Mouse (Mus musculus): Measurements from ENCODE around the gene Gna14. TPM values are rescaled to one million over a fixed set of nuclear protein-coding genes. Genes with fewer than 3 reads are reported as not detected.

Gene Gna14
- total and polyA plus RNA-seq, 2 experiments from 2014 or later = 0.84 to 0.98 TPM

DNA sequence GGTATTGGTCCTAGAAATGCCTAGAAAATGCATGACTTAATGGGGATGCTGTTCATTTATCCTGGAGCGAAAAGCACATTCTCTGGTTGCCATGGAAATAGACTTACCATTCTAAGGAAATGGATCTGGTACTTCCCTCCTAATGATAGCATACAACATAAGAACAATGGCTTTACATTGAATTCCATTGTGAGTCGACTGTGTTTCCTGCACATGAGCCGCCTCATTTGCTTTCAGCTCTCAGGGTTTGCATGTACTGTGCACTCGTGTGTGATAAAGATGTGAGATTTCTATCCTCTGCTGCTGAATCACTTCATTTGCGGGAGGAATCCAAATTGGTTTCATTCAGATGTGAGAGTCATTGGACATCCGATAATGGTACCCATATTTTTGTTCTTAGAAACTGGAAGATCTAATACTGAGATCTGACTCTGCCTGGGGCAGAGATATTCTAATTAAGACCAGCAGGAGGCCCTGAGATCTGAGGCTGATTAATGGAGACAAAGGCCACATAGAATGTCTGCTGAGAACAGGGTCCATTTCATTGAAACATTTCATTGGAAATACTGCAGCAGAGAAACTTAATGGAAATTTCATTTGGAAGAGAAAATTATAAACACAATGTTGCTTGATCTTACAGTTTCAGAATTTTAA, 71.3 kb downstream of the Gna14 start:
- H3K27ac ChIP-seq = peak overlapping the region; percentile 51; the same call in 1 of the 2 replicates
- no peaks in the 10 kb centered on the region for H3K36me3 ChIP-seq (ENCODE audit: insufficient read depth, low read length)
- H3K9me3 ChIP-seq (ENCODE audit: low read length) = no peaks in the 10 kb centered on the region
- H3K9ac ChIP-seq (replicated peaks; ENCODE audit: low read length) = no peak overlapping the region
- no peaks in the 10 kb centered on the region for H3K27me3 ChIP-seq (ENCODE audit: insufficient read depth, low read length)
- ATAC-seq = peak; percentile 70
- H3K4me2 ChIP-seq (ENCODE audit: low read depth, low read length) = no peak overlapping the region
- 0 out of 2 replicates have a peak, but pooled peaks cover 5% of the 10 kb centered on the region for H3K4me1 ChIP-seq (ENCODE audit: insufficient read depth, low read length)
- no peak overlapping the region for H3K4me3 ChIP-seq (ENCODE audit: low read length)
- WGBS = 14% methylated on average over 6 of the region's 6 CpGs
- peak; percentile 65 for DNase-seq (ENCODE audit: low spot score)
- no peak; the same call in 1 of the 2 replicates for TF ChIP-seq CTCF (IDR thresholded peaks at IDR 0.05; ENCODE audit: low read depth)

GRCm38 (mm10) chr19:16510343-16511080, 75.0 kb downstream of the Gna14 start:
- Histone ChIP-seq H3K4me1 (ENCODE audit: insufficient read depth, low read length) (0 out of 2 replicates have a peak, but pooled peaks cover 5% of the 10 kb centered on the region), H3K27ac (no peak overlapping the region), H3K36me3 (ENCODE audit: insufficient read depth, low read length) (no peaks in the 10 kb centered on the region), H3K9ac (replicated peaks; ENCODE audit: low read length) (no peak overlapping the region), H3K4me2 (ENCODE audit: low read depth, low read length) (no peak overlapping the region), H3K4me3 (ENCODE audit: low read length) (no peak overlapping the region), H3K27me3 (ENCODE audit: insufficient read depth, low read length) (no peaks in the 10 kb centered on the region), H3K9me3 (ENCODE audit: low read length) (no peaks in the 10 kb centered on the region)
- no peak for TF ChIP-seq CTCF (IDR thresholded peaks at IDR 0.05; ENCODE audit: low read depth)
- DNase-seq (ENCODE audit: low spot score) = no peak
- no peak for ATAC-seq
- 81% methylated on average over 10 of the region's 10 CpGs for WGBS

DNA sequence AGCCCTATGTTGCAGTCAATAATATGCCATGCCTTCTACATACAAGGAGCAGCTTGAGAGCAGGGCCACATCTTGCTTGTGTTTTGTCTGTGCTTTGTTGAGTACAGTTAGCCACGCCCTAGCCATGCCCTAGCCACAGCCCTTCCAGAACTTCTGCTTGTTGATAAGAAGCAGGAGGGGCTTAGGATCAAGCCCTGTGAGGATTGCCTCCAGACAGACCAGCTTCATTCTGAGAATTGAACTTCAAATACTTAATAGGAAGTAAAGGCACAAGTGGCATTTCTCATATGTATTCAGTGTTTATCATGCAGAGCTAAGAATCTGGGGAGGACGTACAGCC, 75.5 kb downstream of the Gna14 start:
- WGBS = 77% methylated on average over 2 of the region's 2 CpGs
- H3K36me3 ChIP-seq (ENCODE audit: insufficient read depth, low read length) = no peaks in the 10 kb centered on the region

GRCm38 (mm10) chr19:16514201-16514600, 78.6 kb downstream of the Gna14 start:
- H3K36me3 ChIP-seq (ENCODE audit: insufficient read depth, low read length) = no peaks in the 10 kb centered on the region
- DNase-seq (ENCODE audit: low spot score) = no peak
- no peaks in the 10 kb centered on the region for H3K9me3 ChIP-seq (ENCODE audit: low read length)
- no peaks in the 10 kb centered on the region for H3K4me1 ChIP-seq (ENCODE audit: insufficient read depth, low read length)
- no peak overlapping the region for H3K4me2 ChIP-seq (ENCODE audit: low read depth, low read length)
- H3K27me3 ChIP-seq (ENCODE audit: insufficient read depth, low read length) = no peaks in the 10 kb centered on the region
- ATAC-seq = no peak
- H3K27ac ChIP-seq = no peak overlapping the region
- H3K9ac ChIP-seq (replicated peaks; ENCODE audit: low read length) = no peak overlapping the region
- no peak overlapping the region for H3K4me3 ChIP-seq (ENCODE audit: low read length)
- WGBS = 82% methylated on average over 4 of the region's 4 CpGs
- TF ChIP-seq CTCF (IDR thresholded peaks at IDR 0.05; ENCODE audit: low read depth) = no peak

More for the DNA sequence above, 75.5 kb downstream of the Gna14 start:
- no peaks in the 10 kb centered on the region for H3K27me3 ChIP-seq (ENCODE audit: insufficient read depth, low read length)
- H3K9me3 ChIP-seq (ENCODE audit: low read length) = no peaks in the 10 kb centered on the region
- no peak overlapping the region for H3K4me2 ChIP-seq (ENCODE audit: low read depth, low read length)
- H3K27ac ChIP-seq = no peak overlapping the region
- DNase-seq (ENCODE audit: low spot score) (no peak), ATAC-seq (no peak)
- 0 out of 2 replicates have a peak, but pooled peaks cover 5% of the 10 kb centered on the region for H3K4me1 ChIP-seq (ENCODE audit: insufficient read depth, low read length)
- no peak overlapping the region for H3K4me3 ChIP-seq (ENCODE audit: low read length)
- TF ChIP-seq CTCF (IDR thresholded peaks at IDR 0.05; ENCODE audit: low read depth) = no peak
- H3K9ac ChIP-seq (replicated peaks; ENCODE audit: low read length) = no peak overlapping the region

GRCm38 (mm10) chr19:16518569-16518968, 83.0 kb downstream of the Gna14 start:
- no peaks in the 10 kb centered on the region for H3K36me3 ChIP-seq (ENCODE audit: insufficient read depth, low read length)

DNA sequence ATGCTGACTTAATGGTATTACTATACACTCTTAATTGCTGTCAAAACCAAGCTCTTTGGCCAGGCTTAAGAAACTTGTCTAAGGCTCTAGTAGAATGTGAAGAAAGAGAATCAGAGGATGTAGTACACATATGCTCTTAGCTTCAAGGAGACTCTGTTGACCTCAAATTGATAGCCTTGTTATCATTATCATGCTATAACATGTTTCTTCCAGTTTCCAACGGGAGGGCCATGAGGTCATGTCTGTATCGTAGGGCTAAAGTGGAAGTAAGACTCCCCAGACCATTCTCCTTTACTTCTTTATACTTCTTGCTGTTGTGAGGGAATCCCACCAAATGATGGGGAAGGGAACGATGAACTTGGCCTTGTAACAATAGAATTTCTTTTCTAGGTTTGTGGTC, 85.0 kb downstream of the Gna14 start:
- no peaks in the 10 kb centered on the region for H3K9me3 ChIP-seq (ENCODE audit: low read length)
- no peak for DNase-seq (ENCODE audit: low spot score)
- H3K4me1 ChIP-seq (ENCODE audit: insufficient read depth, low read length) = no peaks in the 10 kb centered on the region
- H3K4me2 ChIP-seq (ENCODE audit: low read depth, low read length) = no peak overlapping the region
- H3K27me3 ChIP-seq (ENCODE audit: insufficient read depth, low read length) = no peaks in the 10 kb centered on the region
- H3K36me3 ChIP-seq (ENCODE audit: insufficient read depth, low read length) = no peaks in the 10 kb centered on the region
- TF ChIP-seq CTCF (IDR thresholded peaks at IDR 0.05; ENCODE audit: low read depth) = no peak
- H3K4me3 ChIP-seq (ENCODE audit: low read length) = no peak overlapping the region
- ATAC-seq = no peak
- WGBS = 91% methylated on average over 3 of the region's 3 CpGs
- no peak overlapping the region for H3K27ac ChIP-seq
- H3K9ac ChIP-seq (replicated peaks; ENCODE audit: low read length) = no peak overlapping the region

More at GRCm38 (mm10) chr19:16518569-16518968, 83.0 kb downstream of the Gna14 start:
- Histone ChIP-seq H3K4me3 (ENCODE audit: low read length) (no peak overlapping the region), H3K9me3 (ENCODE audit: low read length) (no peaks in the 10 kb centered on the region), H3K4me1 (ENCODE audit: insufficient read depth, low read length) (no peaks in the 10 kb centered on the region), H3K27ac (no peak overlapping the region), H3K4me2 (ENCODE audit: low read depth, low read length) (no peak overlapping the region), H3K9ac (replicated peaks; ENCODE audit: low read length) (no peak overlapping the region), H3K27me3 (ENCODE audit: insufficient read depth, low read length) (no peaks in the 10 kb centered on the region)
- WGBS = 74% methylated on average over 3 of the region's 3 CpGs
- DNase-seq (ENCODE audit: low spot score) (no peak), ATAC-seq (no peak)
- no peak for TF ChIP-seq CTCF (IDR thresholded peaks at IDR 0.05; ENCODE audit: low read depth)
